Mouse (Mus musculus): Measurements from ENCODE around the gene Spata5.

GRCm38 (mm10) chr3:37557741-37558479 lies 138.2 kb downstream of the Spata5 start:
- TF ChIP-seq CTCF (IDR thresholded peaks at IDR 0.05; ENCODE audit: low read depth) (no peak), EP300 (optimal IDR thresholded peaks at IDR 0.05) (no peak)
